Mouse (Mus musculus): ENCODE results near the gene Chid1.

- TF ChIP-seq CTCF (IDR thresholded peaks at IDR 0.05; ENCODE audit: borderline replicate concordance, insufficient read depth, low read length) = no peak
- no peak for TF ChIP-seq POLR2A (IDR thresholded peaks at IDR 0.05; ENCODE audit: low read depth, low read length)
Measured at GRCm38 (mm10) chr7:141497600-141497999, 42.1 kb downstream of the Chid1 start.

All from embryonic fibroblast, embryonic 13.5 days (primary cell).